Mouse (Mus musculus) liver, postnatal 0 days (tissue): ENCODE data around the gene Epha5. TPM values are rescaled to one million over a fixed set of nuclear protein-coding genes. Genes with fewer than 3 reads are reported as not detected.

Experiments used
- ATAC-seq: fragments of 200-750 bp; cut with Nextera tagmentation; 2 replicates; pipeline ENCODE4 v1.8.0; 2017; ENCODE audit warnings: mild to moderate bottlenecking, moderate library complexity
- DNase-seq: peaks from one replicate; pipeline ENCODE4 v3.0.0-alpha.2; 2016
- H3K27ac ChIP-seq: fragments of 300-500 bp; sonication (generic); 2 replicates; pipeline ENCODE4 v1.5.1; 2014; ENCODE audit warnings: antibody characterized with exemption, moderate library complexity, mild to moderate bottlenecking, low read depth
- H3K27me3 ChIP-seq: fragments of 300-500 bp; sonication (generic); 2 replicates; pipeline ENCODE4 v1.6.1; 2014; ENCODE audit warnings: low read length, control low read depth, mixed read lengths; ENCODE audit not compliant: insufficient read depth
- H3K36me3 ChIP-seq: fragments of 300-500 bp; sonication (generic); replicated peaks from 2 replicates; pipeline ENCODE4 v1.6.1; 2014; ENCODE audit warnings: mild to moderate bottlenecking, control low read depth, low read length, moderate library complexity, mixed read lengths; ENCODE audit not compliant: insufficient read depth
- H3K4me1 ChIP-seq: fragments of 300-500 bp; sonication (generic); 2 replicates; pipeline ENCODE4 v1.6.1; 2014; ENCODE audit warnings: antibody characterized with exemption, mild to moderate bottlenecking, control low read depth; ENCODE audit not compliant: insufficient read depth
- H3K4me2 ChIP-seq: fragments of 300-500 bp; sonication (generic); 2 replicates; pipeline ENCODE4 v1.6.1; 2014; ENCODE audit warnings: low read depth, mild to moderate bottlenecking, low read length, moderate library complexity, mixed read lengths
- H3K4me3 ChIP-seq: fragments of 300-500 bp; sonication (generic); 2 replicates; pipeline ENCODE4 v1.5.1; 2014; ENCODE audit warnings: low read depth, low read length
- H3K9ac ChIP-seq: fragments of 300-500 bp; sonication (generic); replicated peaks from 2 replicates; pipeline ENCODE4 v1.6.1; 2014; ENCODE audit warnings: mild to moderate bottlenecking, moderate library complexity
- H3K9me3 ChIP-seq: fragments of 300-500 bp; sonication (generic); 2 replicates; pipeline ENCODE4 v1.6.1; 2016; ENCODE audit warnings: mild to moderate bottlenecking, control low read depth, low read length, mixed read lengths
- CTCF ChIP-seq: sonication (generic); IDR thresholded peaks from 2 replicates; pipeline ENCODE4 v1.5.1; 2016; ENCODE audit warnings: antibody characterized with exemption, low read depth
- EP300 ChIP-seq: IDR thresholded peaks from 2 replicates; pipeline ENCODE4 v1.6.1; 2016; ENCODE audit warnings: antibody characterized with exemption, low read depth, mild to moderate bottlenecking
- WGBS: fragments of 180-500 bp; shearing (Covaris S2); extraction: QIAGEN DNeasy Blood & Tissue Kit; methylation state at CpG from one replicate; pipeline ENCODE4 v1.1.7; 2014; ENCODE audit not compliant: insufficient replicate concordance; 5-methylcytosine and 5-hydroxymethylcytosine counted together
- polyA plus RNA-seq: library from polyadenylated mRNA; unstranded; fragments of >200 nt; fragmentation: Nextera tagmentation; extraction: Ambion mirVana; gene quantifications from 2 replicates; pipeline ENCODE4 v1.2.1, GENCODE M21; 2015

Gene Epha5
- polyA plus RNA-seq, 1 experiment from 2014 or later, result not detected

GRCm38 (mm10) chr5:84153095-84153494, 264.1 kb downstream of the Epha5 start:
- Histone ChIP-seq H3K4me2 (no peak overlapping the region), H3K27me3 (no peaks in the 10 kb centered on the region), H3K9ac (no peak overlapping the region), H3K9me3 (no peaks in the 10 kb centered on the region), H3K27ac (no peak overlapping the region), H3K4me1 (no peaks in the 10 kb centered on the region), H3K36me3 (no peaks in the 10 kb centered on the region), H3K4me3 (no peak overlapping the region)
- no peak for ATAC-seq
- 49% methylated on average over 2 of the region's 2 CpGs for WGBS
- no peak for DNase-seq
- no peak for TF ChIP-seq CTCF
- no peak for TF ChIP-seq EP300

GRCm38 (mm10) chr5:84142138-84142537, 275.0 kb downstream of the Epha5 start:
- WGBS, result 39% methylated on average over 4 of the region's 4 CpGs

GRCm38 (mm10) chr5:84095947-84096346, 321.2 kb downstream of the Epha5 start:
- TF ChIP-seq EP300, result no peak
- no peaks in the 10 kb centered on the region for H3K27me3 ChIP-seq
- H3K4me2 ChIP-seq, result no peak overlapping the region
- 75% methylated on average over 11 of the region's 11 CpGs for WGBS
- no peak overlapping the region for H3K27ac ChIP-seq
- no peak for ATAC-seq
- no peak overlapping the region for H3K9ac ChIP-seq
- DNase-seq, result no peak
- H3K4me3 ChIP-seq, result no peak overlapping the region
- H3K36me3 ChIP-seq, result no peaks in the 10 kb centered on the region
- H3K4me1 ChIP-seq, result no peaks in the 10 kb centered on the region
- no peaks in the 10 kb centered on the region for H3K9me3 ChIP-seq

More at GRCm38 (mm10) chr5:84142138-84142537, 275.0 kb downstream of the Epha5 start:
- H3K27me3 ChIP-seq, result no peaks in the 10 kb centered on the region
- TF ChIP-seq EP300, result no peak
- TF ChIP-seq CTCF, result no peak
- ATAC-seq, result no peak
- no peaks in the 10 kb centered on the region for H3K4me1 ChIP-seq
- no peaks in the 10 kb centered on the region for H3K36me3 ChIP-seq
- no peak overlapping the region for H3K27ac ChIP-seq
- no peak overlapping the region for H3K4me3 ChIP-seq
- no peak overlapping the region for H3K4me2 ChIP-seq
- DNase-seq, result no peak
- no peak overlapping the region for H3K9ac ChIP-seq
- no peaks in the 10 kb centered on the region for H3K9me3 ChIP-seq

- H3K36me3 ChIP-seq, result no peaks in the 10 kb centered on the region
- H3K4me1 ChIP-seq, result no peaks in the 10 kb centered on the region
- H3K27ac ChIP-seq, result no peak overlapping the region
- no peak for DNase-seq
- no peak overlapping the region for H3K9ac ChIP-seq
- no peaks in the 10 kb centered on the region for H3K9me3 ChIP-seq
- TF ChIP-seq CTCF, result no peak
- TF ChIP-seq EP300, result no peak
- no peak overlapping the region for H3K4me2 ChIP-seq
- no peak for ATAC-seq
- H3K4me3 ChIP-seq, result no peak overlapping the region
- WGBS, result 66% methylated on average over 6 of the region's 6 CpGs
- no peaks in the 10 kb centered on the region for H3K27me3 ChIP-seq
These were observed 335.9 kb downstream of the Epha5 start for GRCm38 (mm10) chr5:84081321-84081720.

GRCm38 (mm10) chr5:84070976-84071375, 346.2 kb downstream of the Epha5 start:
- no peaks in the 10 kb centered on the region for H3K4me1 ChIP-seq
- no peaks in the 10 kb centered on the region for H3K36me3 ChIP-seq
- no peak overlapping the region for H3K4me3 ChIP-seq
- no peaks in the 10 kb centered on the region for H3K9me3 ChIP-seq
- H3K4me2 ChIP-seq, result no peak overlapping the region
- TF ChIP-seq CTCF (no peak), EP300 (no peak)
- no peak overlapping the region for H3K27ac ChIP-seq
- 77% methylated on average over 7 of the region's 7 CpGs for WGBS
- no peak for ATAC-seq
- H3K9ac ChIP-seq, result no peak overlapping the region
- no peak for DNase-seq
- no peaks in the 10 kb centered on the region for H3K27me3 ChIP-seq

GRCm38 (mm10) chr5:84053880-84054279, 363.3 kb downstream of the Epha5 start:
- Histone ChIP-seq H3K4me2 (no peak overlapping the region), H3K27me3 (no peaks in the 10 kb centered on the region), H3K36me3 (no peaks in the 10 kb centered on the region), H3K4me1 (no peaks in the 10 kb centered on the region), H3K9ac (no peak overlapping the region), H3K27ac (no peak overlapping the region), H3K4me3 (no peak overlapping the region), H3K9me3 (no peaks in the 10 kb centered on the region)
- TF ChIP-seq CTCF (no peak), EP300 (no peak)
- ATAC-seq, result no peak
- 74% methylated on average over 2 of the region's 2 CpGs for WGBS
- DNase-seq, result no peak
